Mouse (Mus musculus) right cerebral cortex, postnatal 10 days (tissue): Measurements from ENCODE around the gene Scgb1a1.
A peak's percentile ranks its signal among the peaks of the same experiment; 100 is the strongest.
"Not testable (repeated sequence)": the region's sequence is repeated elsewhere in the genome, so short reads cannot be mapped to it uniquely, and the experiment has no call there.

ENCODE experiments used
- DNase-seq, 2 experiments: peaks; one replicate each; pipeline ENCODE4 v3.0.0; 2021; ENCODE audit warnings: low spot score in 2 of 2

Gene Scgb1a1

DNA sequence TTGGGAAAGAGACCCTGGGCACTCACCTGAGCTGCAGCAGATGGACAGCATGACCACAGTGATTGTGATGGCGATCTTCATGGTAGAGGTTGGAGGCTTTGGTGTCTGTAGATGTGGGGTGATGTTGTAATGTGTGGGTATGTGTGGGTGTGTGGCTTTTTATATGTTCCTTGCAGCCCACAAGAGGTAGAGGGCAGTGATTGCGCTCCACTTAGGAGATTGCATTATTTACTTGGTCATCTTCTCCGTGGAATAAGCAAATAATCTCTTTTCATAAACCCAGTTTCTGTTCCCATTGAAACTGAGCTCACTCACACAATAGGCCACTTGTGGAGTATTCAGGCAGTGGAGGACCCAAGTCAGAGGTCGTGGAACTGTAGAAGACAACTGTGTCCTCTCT is at the start of gene Scgb1a1:
TSS of gene Scgb1a1 (minus strand) at position 138 of the 400 bp plus-strand sequence.
- DNase-seq: no peak

DNA sequence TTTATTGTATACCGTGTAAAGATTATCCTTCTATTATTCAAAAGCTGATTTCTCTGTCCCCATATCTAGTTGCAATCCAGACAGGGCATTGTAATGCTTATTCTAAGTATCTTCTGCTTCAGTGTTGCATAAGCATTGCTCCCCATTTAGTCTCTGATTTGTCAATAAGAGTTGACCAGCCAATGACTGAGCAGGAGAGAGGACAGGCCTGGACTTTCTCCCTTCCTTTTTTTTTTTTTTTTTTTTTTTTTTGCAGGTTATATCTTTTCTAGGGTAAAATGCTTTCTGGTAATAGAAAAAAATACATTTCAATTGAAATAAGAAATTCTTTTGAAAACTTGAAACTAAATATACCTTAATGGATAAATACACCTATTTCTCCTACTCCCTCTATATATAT is 49.4 kb upstream of the Scgb1a1 start:
- DNase-seq: no peak

DNA sequence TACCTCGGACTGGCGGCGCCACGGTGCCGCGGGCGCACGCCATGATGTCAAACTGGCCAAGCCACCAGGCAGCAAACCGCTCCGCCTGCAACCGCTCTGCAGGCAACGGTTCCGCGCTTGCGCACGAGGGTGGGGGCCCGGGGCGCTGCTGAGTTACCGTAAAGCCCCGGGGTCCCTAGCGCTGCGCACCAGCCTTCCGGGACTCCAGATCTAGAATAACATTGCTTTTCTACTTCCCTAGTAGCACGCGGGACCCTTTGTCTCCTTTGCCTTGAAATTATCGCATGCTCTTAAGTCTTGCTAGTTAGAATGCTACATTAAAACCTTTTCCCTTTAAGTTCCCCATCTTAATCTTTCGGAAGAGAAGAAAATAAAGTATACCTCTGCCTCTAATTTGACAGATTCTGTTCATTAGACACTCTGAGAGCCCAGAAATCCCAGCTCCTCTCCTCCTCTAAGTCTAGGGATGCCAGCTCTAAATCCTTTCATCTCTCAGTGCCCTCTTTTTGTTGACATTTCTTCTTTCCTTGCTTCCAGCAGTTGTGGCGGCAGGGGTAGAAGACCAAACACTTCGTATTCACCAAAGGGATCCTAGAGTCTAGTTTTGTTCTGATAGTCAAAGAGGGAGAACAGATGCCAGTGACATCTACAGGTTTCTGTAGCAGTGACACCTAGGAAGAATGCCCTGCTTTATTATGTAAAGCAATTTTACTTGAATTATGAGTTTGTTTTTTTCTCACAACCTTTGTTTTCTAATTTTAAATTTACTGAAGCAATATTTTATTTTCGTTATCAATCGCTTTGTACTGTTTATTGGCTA is 48.0 kb upstream of the Scgb1a1 start, which contains the start of gene Asrgl1:
TSS of gene Asrgl1 (minus strand) at position 125 of the 820 bp plus-strand sequence.
- DNase-seq: peak; percentile 94 to 96

DNA sequence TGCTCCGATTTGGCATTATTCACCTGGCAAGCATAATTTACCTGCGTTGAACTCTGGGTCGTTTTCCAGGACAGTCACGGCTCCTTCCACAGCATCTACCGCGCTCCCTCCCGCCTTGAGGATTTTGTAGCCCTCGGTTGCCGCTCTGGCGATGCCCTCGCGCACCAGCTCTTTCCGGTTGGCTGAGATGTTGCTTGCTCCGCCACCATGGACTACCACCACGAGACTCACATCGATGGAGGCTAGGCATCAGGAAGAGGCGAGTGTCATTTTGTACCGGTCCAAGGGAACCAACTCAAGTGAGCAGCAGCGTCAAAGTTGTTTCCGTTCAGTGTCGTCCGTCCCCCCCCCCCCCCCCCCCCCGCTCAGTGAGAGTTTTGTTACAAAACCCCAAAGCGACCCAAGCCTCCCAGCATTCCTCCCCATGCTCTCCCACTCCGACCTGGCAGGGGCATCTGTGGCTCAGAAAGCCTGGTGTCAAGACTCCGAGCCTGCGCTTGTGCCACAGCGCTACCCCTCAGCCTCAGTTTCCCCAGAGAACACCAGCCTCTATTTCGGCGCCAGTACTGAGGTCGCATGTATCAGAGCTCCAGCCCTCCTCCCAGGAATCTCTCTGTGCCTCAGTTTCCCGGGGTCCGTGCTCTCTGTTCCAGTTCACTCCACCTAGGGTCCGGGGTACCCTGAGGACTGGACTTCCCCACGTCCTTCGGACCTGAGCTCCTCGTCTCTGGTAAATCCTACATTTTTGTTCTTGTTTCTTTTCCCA is 47.2 kb upstream of the Scgb1a1 start:
- peak; percentile 46 to 53 for DNase-seq

DNA sequence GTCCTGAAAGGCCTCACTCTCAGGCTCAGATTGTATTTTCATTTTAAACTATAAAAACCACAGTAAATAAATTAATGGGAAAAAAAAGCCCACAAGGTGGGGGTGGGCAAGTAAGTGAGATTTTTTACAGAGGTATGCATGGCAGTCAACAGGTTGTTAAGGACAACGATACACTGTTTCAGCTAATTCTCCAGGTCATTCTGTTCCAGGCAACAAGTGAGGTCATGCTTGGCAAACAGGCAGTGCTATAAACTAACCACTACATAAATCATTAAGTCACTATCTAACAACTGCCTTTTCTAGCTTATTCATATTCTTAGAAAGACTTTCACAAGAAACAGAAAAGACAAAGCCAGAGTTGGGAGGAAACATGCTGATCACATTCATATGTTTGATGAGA is 42.2 kb upstream of the Scgb1a1 start:
- DNase-seq: no peak

DNA sequence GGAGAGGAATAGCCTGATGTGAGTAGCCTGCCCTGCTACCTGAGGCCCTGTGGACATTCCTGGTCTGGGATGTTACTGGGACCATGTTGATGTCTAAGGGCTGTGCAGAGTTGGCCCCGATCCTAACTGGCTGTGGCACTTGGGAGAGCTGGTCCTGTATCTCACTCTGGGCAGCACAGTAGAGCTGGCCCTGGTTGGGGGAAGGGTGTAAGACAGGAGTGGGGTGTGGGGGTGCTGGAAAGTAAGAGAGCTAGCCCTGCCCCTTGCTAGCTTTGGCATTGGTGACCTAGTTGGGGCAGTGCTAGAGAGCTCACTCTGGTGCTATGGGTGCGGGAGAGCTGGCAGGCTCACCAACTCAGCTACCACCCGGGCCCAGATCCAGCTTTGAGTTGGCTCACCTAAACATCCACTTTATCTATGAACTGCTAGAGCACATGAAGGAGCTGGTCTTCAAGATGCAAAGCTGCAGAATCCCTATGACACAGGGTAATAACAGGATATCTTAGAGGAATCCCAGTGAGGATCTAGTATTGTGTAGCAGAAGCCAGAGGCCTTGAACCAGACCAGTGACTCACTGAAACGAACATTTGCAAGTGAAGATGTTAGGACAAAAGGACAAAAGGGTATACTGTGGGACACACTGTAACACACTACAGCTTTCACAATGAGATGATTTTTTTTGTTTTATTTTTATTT is 40.9 kb upstream of the Scgb1a1 start:
- DNase-seq: no peak

DNA sequence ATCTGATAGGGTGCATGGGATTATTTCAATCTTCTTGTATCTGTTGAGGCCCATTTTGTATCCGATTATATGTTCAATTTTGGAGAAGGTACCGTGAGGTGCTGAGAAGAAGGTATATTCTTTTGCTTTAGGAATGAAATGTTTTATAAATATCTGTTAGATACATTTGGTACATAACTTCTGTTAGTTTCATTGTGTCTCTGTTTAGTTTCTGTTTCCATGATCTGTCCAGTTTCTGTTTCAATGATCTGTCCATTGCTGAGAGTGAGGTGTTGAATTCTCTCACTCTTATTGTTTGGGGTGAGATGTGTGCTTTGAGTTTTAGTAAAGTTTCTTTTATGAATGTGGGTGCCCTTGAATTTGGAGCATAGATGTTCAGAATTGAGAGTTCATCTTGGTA is 36.2 kb upstream of the Scgb1a1 start:
- not testable (repeated sequence) for DNase-seq

DNA sequence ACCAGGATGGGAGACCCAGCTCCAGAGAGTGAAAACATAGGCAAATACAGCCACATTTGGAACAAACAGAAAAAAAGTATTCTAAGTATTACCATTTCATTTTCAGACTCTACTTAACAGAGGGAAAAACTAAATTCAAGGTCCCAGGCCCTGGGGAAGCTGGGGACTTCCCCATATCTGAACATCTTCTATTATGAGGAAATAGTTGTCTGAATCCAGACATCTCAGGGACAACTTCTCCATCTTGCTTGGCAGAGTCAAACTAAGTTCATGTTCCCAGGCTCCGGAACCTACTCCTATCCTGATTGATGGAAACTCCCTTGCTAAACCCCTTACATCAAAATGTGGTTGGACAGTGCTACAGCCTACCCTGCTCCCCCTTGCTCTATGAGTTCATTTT is 34.6 kb upstream of the Scgb1a1 start:
- DNase-seq: no peak

DNA sequence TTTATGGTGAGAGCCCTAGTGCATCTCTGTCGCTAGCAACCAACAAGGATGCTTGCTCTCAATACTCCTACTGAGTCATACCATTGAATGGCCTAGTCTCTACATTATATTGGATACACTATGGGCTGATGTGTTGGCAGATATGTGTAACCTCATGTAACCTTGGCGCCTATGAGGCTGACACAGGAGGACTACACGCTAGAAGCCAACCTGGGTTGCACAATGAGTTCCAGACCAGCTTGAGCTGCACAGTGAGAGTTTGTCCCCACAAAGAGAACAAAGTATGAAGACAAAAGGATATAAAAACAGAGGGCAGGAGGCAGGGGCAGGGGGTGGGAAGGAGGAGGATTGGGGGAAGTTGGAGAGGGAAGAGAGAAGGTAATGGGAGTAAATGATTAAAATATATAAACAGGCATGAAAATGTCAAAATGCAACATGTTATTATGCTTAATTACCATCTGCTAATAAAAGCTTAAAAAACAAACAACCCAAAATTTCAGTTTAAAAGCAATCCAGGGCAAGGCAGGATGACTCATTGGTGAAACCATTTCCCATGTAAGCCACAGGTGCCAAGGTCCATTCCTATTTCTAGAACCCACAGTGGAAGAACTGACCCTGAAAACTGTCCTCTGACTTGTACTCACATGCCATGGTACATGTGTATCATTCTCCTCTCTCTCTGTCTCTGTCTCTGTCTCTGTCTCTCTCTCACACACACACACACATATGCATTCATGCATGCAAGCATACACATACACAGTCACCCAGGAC is 32.1 kb upstream of the Scgb1a1 start:
- no peak for DNase-seq

DNA sequence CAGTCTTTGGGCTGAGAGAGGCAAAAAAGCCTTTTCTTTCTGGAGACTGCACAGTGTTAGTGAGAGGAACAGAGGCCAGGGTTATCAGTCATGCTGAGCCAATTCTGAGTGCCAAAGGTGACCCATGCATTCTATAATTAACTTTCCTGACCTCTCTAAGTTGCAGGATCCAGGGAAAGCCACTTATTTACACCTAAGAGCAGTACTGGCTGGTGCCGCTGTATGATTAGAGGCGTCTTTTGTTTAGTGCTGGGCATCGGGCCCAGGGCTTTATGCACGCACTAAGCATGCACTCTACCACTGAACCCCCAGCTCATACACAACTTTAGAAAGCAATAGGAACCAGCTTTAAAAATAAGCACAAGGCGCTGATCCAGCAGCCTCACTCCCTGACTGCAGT is 29.5 kb upstream of the Scgb1a1 start:
- no peak for DNase-seq

DNA sequence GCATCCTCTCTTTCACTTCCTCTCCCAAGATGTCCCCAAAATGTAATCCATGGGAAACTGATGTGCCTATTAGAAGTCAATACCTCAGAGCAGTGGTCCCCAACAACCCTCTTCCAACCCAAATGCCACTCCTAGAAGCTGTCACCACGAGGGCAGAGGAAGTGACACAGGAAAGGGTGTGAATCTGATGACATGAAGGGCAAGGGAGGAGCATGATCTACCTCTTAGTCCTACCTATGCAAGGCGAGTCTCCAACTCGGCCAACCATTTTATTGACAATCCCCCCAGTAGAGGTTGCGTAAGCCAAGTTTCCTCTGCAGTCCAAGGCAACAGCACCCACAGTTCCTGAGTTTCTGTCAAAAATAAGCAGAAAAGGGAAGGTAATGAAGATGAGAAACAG is 28.5 kb upstream of the Scgb1a1 start:
- DNase-seq: no peak

DNA sequence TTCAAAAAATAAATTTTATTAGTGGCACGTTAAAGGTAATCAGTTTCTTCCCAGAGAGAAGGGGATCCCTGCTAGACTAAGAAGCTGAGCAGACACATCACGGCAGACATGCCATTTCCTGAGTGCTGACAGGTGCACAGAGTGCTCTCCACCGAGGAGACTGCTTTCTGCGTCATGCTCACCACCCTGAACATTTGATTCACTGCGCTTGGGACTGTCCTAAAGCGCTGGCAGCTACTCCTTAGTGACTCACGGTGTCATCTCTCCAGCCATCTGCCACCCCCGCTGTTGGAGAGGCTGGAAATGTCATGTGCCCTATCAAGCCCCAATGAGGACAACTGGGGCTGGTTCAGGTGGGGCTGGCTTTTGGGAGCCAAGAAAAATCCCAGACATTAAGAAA is 24.3 kb upstream of the Scgb1a1 start:
- no peak for DNase-seq

DNA sequence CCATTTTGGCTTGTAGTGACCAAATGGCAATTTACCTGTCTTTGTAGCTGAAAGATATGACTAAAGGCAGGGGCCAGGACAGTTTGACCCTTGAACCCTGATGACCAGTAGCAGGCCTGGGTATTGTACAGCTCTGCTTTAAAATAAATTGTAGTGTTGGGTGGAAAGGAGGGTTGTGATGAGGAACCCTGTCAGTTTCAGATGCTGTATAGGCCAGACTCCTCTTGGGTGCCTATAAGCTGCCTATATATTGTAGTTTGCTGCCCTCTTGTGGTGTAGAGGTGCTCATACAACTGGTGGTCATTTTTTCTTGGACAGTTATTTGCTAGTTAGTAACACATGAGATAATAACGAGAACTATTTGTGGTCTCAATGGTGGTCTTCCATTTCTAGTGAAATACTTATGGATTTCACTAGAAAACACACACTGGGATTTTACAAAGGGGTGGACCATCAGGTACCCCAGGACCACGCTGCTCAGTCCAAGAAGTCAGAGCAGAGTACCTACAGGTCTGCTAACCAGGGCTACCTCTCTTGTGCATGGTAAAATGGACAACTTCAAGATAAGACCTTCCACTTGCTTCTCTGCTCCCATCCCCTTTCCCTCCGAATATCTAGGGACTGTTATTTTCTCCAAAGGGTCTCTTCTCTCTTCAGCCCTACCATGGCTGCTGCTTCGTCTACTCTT is 22.6 kb upstream of the Scgb1a1 start:
- DNase-seq: peak; percentile 65

DNA sequence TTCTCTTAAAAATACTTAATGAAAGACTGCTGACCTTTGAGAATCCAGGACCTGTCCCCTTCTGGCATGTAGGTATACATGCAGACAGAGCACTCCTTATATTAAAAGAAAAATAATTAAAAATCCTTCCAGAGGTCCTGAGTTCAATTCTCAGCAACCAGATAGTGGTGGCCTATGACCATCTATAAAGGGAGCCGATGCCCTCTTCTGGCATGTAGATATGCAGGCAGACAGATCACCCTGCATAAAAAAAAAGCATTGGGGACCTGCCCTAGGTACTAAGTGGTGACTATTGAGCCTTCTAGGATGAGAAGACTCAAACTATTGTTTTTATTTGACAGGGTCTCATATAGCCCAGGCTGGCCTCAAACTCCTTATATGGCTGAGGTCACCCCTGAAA is 20.8 kb upstream of the Scgb1a1 start:
- no peak for DNase-seq

DNA sequence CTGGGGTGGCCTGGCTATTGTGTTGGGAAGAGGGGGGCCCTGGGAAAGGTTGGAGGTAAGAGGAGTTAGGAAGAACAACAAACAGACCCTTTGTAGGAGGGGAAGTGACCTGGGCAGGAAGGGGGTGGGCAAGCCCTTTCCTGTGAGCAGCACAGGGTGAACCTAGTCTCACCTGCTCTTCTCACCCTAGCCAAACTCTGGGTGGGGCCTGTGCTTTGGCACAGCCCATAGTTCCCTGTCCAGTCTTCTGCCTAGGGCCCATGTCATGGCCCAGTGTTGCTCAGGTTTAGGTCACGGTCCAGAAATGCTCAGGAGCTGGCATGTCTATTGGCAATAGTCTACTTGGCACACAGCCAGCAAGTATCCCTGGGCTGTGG is 19.6 kb upstream of the Scgb1a1 start:
- DNase-seq: no peak

DNA sequence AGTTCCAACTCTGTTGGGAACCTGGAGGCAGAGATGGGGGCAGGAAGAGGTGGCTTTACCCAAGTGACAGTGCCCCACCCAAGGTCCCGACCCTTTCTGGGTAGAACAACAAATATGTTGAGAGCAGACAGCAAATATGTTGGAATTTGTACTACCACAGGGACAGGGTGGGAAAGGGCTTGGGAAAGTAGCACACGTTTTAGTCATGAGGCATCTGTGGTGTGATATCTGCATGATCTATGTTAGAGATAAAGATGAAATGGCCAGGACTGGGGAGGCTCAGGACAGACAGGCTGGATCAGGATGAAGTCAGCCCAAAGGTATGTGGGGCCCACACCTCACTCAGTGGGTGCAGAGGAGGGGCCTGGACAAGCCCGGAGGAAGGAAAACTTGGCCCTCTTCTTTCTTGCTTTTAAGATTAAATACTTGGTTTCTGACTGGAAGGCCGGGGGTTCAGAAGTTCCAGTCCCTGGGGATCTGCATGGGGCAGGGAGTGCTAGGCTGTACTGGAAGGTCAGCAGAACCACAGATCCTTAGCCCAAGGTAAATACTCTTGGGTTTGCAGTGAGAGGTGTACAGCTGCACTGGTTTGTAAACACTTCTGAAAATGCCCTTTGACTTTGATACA is 19.1 kb upstream of the Scgb1a1 start:
- no peak for DNase-seq

DNA sequence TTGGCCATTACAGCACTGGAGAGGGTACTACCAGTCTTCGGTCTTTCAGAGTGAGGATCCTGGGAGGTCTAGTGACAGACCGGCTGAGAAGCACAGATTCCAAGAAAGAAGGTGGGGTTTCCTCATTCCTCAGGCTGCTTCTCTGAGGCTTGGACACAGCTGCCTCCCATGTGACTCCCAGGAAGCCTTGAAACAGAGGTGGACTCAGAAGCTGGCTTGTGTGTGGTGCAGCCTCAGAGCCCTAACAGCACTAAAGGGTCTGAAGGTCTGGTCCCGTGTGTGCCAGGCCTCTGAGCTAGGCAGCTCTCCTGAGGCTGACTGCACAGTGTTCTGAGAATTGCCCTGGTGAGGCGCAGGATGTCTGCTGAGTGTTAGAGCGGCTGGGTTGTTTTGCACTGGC is 18.3 kb upstream of the Scgb1a1 start:
- DNase-seq: no peak

DNA sequence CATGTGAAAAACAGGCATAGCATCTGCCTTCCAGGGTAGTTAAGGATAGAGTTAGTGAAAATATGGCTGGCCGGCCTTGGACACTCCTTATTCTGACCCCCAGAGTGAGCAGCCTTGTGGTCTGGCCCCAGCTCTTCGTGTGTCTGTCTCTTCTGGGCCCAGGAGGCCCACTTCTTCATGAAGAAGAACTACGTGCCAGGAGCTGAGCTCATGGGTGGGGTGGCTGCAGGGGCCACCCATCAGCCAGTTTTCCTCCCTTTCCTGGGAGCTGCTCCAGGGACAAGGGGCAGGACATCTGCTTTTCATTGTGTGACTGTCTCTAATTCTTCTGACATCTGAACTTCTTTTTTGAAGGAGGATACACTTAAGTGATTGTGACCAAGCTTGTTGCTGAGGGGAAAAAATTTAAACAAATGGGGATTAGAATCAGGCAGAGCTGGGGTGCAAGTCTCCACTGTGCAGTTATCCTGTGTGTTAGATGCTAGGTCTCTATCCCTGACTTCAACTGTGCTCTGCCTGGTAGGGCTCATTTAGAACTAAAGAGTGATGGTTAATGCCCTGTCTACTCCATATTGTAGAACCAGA is 17.4 kb upstream of the Scgb1a1 start:
- DNase-seq: no peak

DNA sequence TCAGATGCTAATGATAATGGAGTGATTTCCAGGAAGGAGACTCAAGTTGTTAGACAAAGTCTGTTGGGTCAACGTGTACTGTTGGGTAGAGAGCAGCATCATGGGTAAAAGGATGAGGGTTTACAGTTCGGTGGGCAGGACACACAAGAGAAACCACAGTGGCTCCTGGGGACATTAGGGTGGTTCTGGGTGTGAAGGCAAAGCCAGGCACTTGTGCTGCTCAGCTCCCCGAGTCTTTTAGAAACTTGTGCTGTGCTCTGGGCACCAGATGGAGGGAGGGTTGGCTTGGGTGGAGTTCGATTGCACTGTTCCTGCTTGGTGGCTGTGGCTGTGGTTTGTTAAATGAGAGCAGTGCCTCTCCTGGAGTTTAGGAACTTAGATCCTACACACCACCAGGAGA is 16.2 kb upstream of the Scgb1a1 start:
- peak in 1 of 2 experiments; percentile 5 for DNase-seq

DNA sequence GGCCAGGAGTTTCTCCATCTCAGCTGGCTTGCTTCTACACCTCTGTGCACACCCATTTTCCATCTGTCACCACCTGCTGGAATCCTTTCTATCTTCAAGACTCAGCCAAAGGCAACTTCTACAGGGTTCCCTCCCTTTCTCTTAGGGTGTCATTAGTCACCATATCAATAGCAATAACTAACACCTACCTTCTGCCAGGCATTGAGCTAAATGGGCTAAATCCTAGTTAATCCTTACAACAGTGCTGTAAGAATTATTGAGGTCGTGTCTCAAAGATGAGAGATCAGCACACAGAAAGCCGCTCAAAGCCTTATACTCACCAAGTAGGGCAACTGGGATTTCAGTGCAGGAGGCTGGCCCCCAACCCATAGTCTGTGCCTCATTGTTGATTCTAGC is 13.3 kb upstream of the Scgb1a1 start:
- DNase-seq: no peak
